Mouse (Mus musculus) cerebellum, adult 2 months (tissue): ENCODE data around the gene Cstf3.

Experiments
- CTCF ChIP-seq: fragments of 200-500 bp; IDR thresholded peaks from 2 replicates; pipeline ENCODE4 v1.5.1; 2011; ENCODE audit warnings: low read depth, mild to moderate bottlenecking, control low read depth, low read length, moderate library complexity, borderline replicate concordance; ENCODE audit not compliant: insufficient read depth
- POLR2A ChIP-seq: fragments of 200-500 bp; IDR thresholded peaks from 2 replicates; pipeline ENCODE4 v1.6.1; 2011; ENCODE audit warnings: low read length, control low read depth, borderline replicate concordance; ENCODE audit not compliant: insufficient read depth

DNA sequence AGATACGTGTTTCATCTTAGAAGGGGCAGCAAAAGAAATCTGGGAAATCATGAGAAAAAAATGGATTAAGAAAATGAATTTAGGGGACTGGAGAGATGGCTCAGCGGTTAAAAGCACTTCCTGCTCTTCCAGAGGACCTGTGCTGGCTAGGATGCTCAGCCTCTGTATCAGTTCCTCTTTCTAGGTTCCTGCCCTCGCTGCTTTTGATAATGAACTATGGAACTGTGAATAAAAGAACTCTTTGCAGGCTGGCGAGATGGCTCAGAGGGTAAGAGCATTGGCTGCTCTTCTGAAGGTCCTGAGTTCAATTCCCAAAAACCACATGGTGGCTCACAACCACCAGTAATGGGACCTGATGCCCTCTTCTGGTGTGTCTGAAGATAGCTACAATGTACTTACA is 100.4 kb downstream of the Cstf3 start:
- TF ChIP-seq POLR2A = no peak
- no peak for TF ChIP-seq CTCF
